Mouse (Mus musculus) hindbrain, embryonic 16.5 days (tissue): ENCODE data around the gene Rdh5. TPM values are rescaled to one million over a fixed set of nuclear protein-coding genes. Genes with fewer than 3 reads are reported as not detected.

Source experiments
- ATAC-seq: fragments of 200-750 bp; cut with Nextera tagmentation; 2 replicates; pipeline ENCODE4 v1.8.0; 2017; ENCODE audit warnings: moderate TSS enrichment, moderate library complexity
- H3K27ac ChIP-seq: fragments of 300-500 bp; sonication (generic); 2 replicates; pipeline ENCODE4 v1.5.1; 2014; ENCODE audit warnings: low read depth, mild to moderate bottlenecking, control low read depth, low read length, moderate library complexity
- H3K27me3 ChIP-seq: fragments of 300-500 bp; sonication (generic); replicated peaks from 2 replicates; pipeline ENCODE4 v1.6.1; 2014; ENCODE audit warnings: low read length; ENCODE audit not compliant: control insufficient read depth, insufficient read depth
- H3K36me3 ChIP-seq: fragments of 300-500 bp; sonication (generic); 2 replicates; pipeline ENCODE4 v1.6.1; 2014; ENCODE audit warnings: mild to moderate bottlenecking, low read length, moderate library complexity, mixed read lengths; ENCODE audit not compliant: control insufficient read depth, insufficient read depth
- H3K4me1 ChIP-seq: fragments of 300-500 bp; sonication (generic); 2 replicates; pipeline ENCODE4 v1.6.1; 2014; ENCODE audit warnings: low read depth, low read length; ENCODE audit not compliant: control insufficient read depth, insufficient read depth
- H3K4me2 ChIP-seq: fragments of 300-500 bp; sonication (generic); 2 replicates; pipeline ENCODE4 v1.6.1; 2014; ENCODE audit warnings: mild to moderate bottlenecking, low read length, control low read depth, moderate library complexity
- H3K4me3 ChIP-seq: fragments of 300-500 bp; sonication (generic); 2 replicates; pipeline ENCODE4 v1.5.1; 2014; ENCODE audit warnings: mild to moderate bottlenecking, low read length, control low read depth, moderate library complexity
- H3K9ac ChIP-seq: fragments of 300-500 bp; sonication (generic); 2 replicates; pipeline ENCODE4 v1.6.1; 2014; ENCODE audit warnings: low read depth, mild to moderate bottlenecking, control low read depth, low read length, moderate library complexity
- H3K9me3 ChIP-seq: fragments of 300-500 bp; sonication (generic); 2 replicates; pipeline ENCODE4 v1.6.1; 2014; ENCODE audit warnings: mild to moderate bottlenecking, low read length, moderate library complexity; ENCODE audit not compliant: control insufficient read depth
- WGBS: fragments of 180-500 bp; shearing (Covaris S2); extraction: QIAGEN DNeasy Blood & Tissue Kit; methylation state at CpG from one replicate; pipeline ENCODE4 v1.1.7; 2014; 5-methylcytosine and 5-hydroxymethylcytosine counted together
- polyA plus RNA-seq: library from polyadenylated mRNA; unstranded; fragments of >200 nt; fragmentation: Nextera tagmentation; extraction: Ambion mirVana; gene quantifications from 2 replicates; pipeline ENCODE4 v1.2.1, GENCODE M21; 2015

The Rdh5 gene
- polyA plus RNA-seq, 1 experiment from 2014 or later, result 30.0 TPM

DNA sequence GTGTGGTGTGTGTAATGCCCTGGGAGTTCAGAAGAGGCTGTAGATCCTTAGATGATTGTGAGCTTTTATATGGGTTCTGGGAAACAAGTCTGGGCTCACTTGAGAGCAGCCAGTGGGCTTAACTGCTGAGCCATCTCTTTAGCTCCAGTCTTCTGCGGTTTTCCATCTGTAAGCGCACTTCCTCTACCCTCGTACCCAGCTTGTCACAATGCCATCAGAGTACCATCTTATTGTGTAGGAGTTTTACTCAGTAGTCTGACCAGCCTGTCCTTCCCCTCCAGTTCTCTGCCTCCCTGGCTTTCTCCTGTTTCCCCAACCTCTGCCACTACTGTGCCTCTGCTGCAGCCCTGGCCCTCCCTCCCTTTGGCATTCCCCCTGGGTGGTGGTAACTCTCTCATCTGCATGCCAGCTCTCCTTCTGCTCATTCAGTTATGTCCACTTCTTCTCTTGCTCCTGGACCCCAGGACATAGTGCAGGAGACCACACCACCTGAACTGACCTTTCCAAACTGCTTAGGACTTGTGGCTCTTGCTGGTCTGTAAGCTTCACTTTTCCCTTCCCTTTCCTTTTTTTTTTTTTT is 20.2 kb downstream of the Rdh5 start:
- Histone ChIP-seq H3K36me3 (no peaks in the 10 kb centered on the region), H3K9ac (no peak overlapping the region), H3K4me2 (no peak overlapping the region), H3K27me3 (no peaks in the 10 kb centered on the region), H3K4me3 (no peak overlapping the region), H3K4me1 (no peaks in the 10 kb centered on the region), H3K27ac (no peak overlapping the region), H3K9me3 (no peaks in the 10 kb centered on the region)
- 84% methylated on average over 3 of the region's 3 CpGs for WGBS
- no peak for ATAC-seq

DNA sequence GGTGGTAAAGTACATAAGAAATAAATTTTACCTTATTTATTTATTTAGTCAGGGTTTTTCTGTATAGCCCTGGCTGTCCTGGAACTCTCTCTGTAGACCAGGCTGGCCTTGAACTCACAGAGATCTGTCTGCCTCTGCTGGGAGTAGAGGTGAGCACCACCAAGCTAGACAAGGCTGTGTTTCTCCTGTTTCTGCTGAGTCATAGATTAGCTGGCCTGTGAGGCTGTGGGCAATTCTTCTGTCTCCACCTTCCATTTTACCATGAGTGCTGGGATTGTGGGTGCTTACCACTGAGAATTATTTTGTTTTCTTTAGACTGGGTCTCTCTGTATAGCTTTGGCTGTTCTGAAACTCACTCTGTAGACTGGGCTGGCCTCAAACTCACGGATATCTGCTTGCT is 21.3 kb downstream of the Rdh5 start:
- Histone ChIP-seq H3K4me1 (no peaks in the 10 kb centered on the region; the same call in 1 of the 2 replicates), H3K4me3 (no peak overlapping the region), H3K9ac (no peak overlapping the region), H3K27ac (no peak overlapping the region), H3K36me3 (no peaks in the 10 kb centered on the region), H3K9me3 (no peaks in the 10 kb centered on the region), H3K27me3 (no peaks in the 10 kb centered on the region), H3K4me2 (no peak overlapping the region)
- 89% methylated on average over 1 of the region's 1 CpGs for WGBS
- ATAC-seq, result no peak

GRCm38 (mm10) chr10:128900698-128901097 is 22.0 kb downstream of the Rdh5 start, which contains the start of gene Cd63:
Cd63 (plus strand) TSS chr10:128900989.
- Histone ChIP-seq H3K9me3 (no peaks in the 10 kb centered on the region), H3K4me1 (no peaks in the 10 kb centered on the region; the same call in 1 of the 2 replicates), H3K4me3 (no peak within 1 kb of the TSS), H3K9ac (no peak within 1 kb of the TSS), H3K36me3 (no peaks in the 10 kb centered on the region), H3K27ac (no peak within 1 kb of the TSS), H3K27me3 (no peaks in the 10 kb centered on the region), H3K4me2 (no peak within 1 kb of the TSS)
- ATAC-seq, result no peak
- 83% methylated on average over 3 of the region's 3 CpGs for WGBS

DNA sequence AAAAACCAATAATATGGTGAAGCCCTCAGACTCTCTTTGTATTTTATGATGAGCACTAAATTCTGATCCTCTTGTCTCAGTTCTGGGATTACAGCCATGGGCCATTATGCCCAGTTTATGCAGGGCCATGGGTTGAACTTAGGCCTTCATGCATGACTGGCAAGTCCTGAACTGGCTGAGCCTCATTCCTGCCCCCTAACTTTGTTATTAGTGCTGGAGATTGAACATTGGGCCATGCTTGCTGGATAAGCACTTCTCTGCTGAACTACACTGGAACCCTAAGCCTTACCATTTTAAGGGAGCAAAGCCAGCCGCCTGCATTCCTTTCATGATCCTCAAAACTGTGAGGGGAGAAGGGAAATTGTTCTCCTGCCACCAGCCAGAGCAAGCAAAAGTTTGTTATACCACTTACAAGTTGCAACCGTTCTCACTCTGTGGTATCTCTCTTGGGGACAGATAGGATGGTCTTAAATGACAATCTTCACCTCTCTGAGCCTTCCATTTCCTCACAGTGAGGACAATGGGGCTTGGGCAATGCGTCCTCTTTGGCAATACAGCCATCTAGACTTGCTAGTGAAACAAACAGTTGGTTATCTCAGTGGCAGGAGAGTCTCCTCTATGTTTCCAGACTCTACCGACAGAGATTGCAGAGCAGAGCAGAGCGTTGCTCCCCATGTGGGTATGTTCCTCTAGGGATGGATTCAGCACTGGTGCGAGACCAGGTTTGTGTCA is 22.8 kb downstream of the Rdh5 start:
- H3K4me2 ChIP-seq, result no peak overlapping the region
- no peak overlapping the region for H3K27ac ChIP-seq
- H3K9me3 ChIP-seq, result no peaks in the 10 kb centered on the region
- no peaks in the 10 kb centered on the region; the same call in 1 of the 2 replicates for H3K4me1 ChIP-seq
- H3K9ac ChIP-seq, result no peak overlapping the region
- H3K36me3 ChIP-seq, result no peaks in the 10 kb centered on the region
- H3K4me3 ChIP-seq, result no peak overlapping the region
- H3K27me3 ChIP-seq, result no peaks in the 10 kb centered on the region
- no peak for ATAC-seq
- WGBS, result 86% methylated on average over 6 of the region's 6 CpGs

DNA sequence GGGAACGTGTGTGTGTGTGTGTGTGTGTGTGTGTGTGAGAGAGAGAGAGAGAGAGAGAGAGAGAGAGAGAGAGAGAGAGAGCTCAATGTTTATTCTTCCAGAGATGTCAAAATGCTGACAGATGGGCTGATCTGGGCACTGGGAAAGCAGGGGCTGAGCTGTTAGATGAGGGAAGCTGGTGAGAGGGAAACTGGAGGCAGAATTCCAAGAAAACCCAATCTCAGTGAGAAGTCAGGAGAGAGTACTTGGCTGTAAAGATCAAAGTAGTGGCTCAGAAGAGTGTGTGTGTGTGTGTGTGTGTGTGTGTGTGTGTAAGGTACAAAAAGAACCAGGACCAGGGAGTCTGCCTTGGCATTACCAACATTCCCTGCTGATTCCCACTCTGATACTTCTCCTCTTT is 25.2 kb downstream of the Rdh5 start:
- no peak for ATAC-seq
- no peak overlapping the region for H3K4me3 ChIP-seq
- no peaks in the 10 kb centered on the region for H3K9me3 ChIP-seq
- H3K9ac ChIP-seq, result no peak overlapping the region
- H3K27ac ChIP-seq, result no peak overlapping the region
- peaks cover 4% of the 10 kb centered on the region for H3K4me1 ChIP-seq
- 10% methylated on average over 1 of the region's 1 CpGs for WGBS
- no peaks in the 10 kb centered on the region for H3K27me3 ChIP-seq
- H3K36me3 ChIP-seq, result no peaks in the 10 kb centered on the region
- no peak overlapping the region for H3K4me2 ChIP-seq

- no peaks in the 10 kb centered on the region for H3K9me3 ChIP-seq
- no peaks in the 10 kb centered on the region for H3K27me3 ChIP-seq
- H3K27ac ChIP-seq, result no peak overlapping the region; the same call in 1 of the 2 replicates
- H3K4me3 ChIP-seq, result no peak overlapping the region
- H3K4me2 ChIP-seq, result peak overlapping the region; percentile 44
- no peak for ATAC-seq
- no peaks in the 10 kb centered on the region for H3K36me3 ChIP-seq
- no peak overlapping the region for H3K9ac ChIP-seq
- H3K4me1 ChIP-seq, result peaks cover 7% of the 10 kb centered on the region
- WGBS, result 48% methylated on average over 1 of the region's 1 CpGs
Measured at GRCm38 (mm10) chr10:128896807-128897206, 25.9 kb downstream of the Rdh5 start.

DNA sequence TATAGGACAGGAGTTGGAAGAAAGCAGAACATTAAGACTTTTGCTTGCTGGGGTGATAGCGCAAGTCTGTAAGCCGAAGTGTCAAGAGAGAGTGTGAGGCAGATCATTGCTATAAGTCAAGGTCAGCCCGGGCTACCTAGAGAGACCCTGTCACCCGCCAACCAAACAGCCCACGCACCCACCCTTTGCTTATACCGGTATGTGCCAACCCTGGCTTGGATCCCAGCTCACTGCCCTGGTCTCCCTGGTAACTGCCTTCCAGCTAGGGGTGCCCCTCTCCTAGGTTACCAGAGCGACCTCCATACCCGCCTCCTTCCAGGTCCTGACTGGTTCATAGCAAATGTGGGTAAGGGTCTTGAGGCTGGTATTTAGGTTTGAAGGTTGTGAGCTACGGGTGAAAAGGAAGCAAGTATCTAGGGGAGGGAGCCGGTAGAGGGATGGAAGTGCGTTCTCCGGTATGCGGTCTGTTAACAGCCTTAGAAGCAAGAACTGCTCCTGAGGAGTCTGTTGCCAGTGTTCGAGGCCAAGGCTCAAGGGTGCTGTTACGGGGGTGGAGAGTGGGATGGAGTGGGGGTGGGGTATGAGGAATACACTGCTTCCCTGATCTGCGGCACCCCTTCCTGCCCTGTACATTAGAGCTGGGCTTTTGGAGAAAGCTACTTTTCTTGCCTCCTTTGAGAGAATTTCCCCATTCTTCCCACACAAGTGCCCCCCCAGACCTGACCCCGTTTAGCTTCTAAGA is 26.6 kb downstream of the Rdh5 start:
- H3K4me1 ChIP-seq, result peaks cover 7% of the 10 kb centered on the region
- H3K27ac ChIP-seq, result peak overlapping the region; percentile 57; the same call in 1 of the 2 replicates
- peak overlapping the region; percentile 19 for H3K4me3 ChIP-seq
- no peaks in the 10 kb centered on the region for H3K9me3 ChIP-seq
- H3K4me2 ChIP-seq, result peak overlapping the region; percentile 44
- WGBS, result 2% methylated on average over 17 of the region's 17 CpGs
- H3K27me3 ChIP-seq, result no peaks in the 10 kb centered on the region
- H3K9ac ChIP-seq, result no peak overlapping the region
- H3K36me3 ChIP-seq, result no peaks in the 10 kb centered on the region
- peak; percentile 76 for ATAC-seq

GRCm38 (mm10) chr10:128895437-128895836 is 27.3 kb downstream of the Rdh5 start:
- Histone ChIP-seq H3K4me2 (peak overlapping the region; percentile 44), H3K36me3 (no peaks in the 10 kb centered on the region), H3K27me3 (no peaks in the 10 kb centered on the region), H3K9ac (no peak overlapping the region), H3K27ac (peak overlapping the region; percentile 57; the same call in 1 of the 2 replicates), H3K9me3 (no peaks in the 10 kb centered on the region), H3K4me1 (peaks cover 8% of the 10 kb centered on the region), H3K4me3 (no peak overlapping the region)
- ATAC-seq, result no peak
- 0% methylated on average over 9 of the region's 9 CpGs for WGBS

DNA sequence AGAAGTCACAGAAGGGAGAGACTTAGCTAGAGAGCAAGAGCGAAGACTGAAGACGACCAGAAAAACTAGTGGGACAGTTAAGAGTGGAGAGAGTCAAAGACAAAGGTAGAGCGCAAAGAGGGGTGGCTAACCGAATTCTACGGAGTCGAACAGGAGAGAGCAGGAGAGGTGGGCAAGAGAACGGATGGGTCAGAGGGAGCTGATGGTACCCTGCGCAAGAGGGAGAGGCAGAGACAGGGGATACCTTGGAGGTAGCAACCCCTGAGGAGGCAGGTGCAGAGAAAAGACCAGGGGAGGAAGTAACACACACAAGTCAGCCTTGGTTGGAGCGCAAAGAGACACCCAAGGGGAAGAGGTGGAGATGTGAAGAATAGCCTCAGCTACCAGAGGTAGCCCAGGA is 30.4 kb downstream of the Rdh5 start:
- Histone ChIP-seq H3K27me3 (no peaks in the 10 kb centered on the region), H3K4me2 (peak overlapping the region; percentile 59), H3K9ac (peak overlapping the region; percentile 88), H3K4me3 (peak overlapping the region; percentile 91), H3K9me3 (no peaks in the 10 kb centered on the region), H3K4me1 (peaks cover 26% of the 10 kb centered on the region), H3K27ac (peak overlapping the region; percentile 94), H3K36me3 (no peaks in the 10 kb centered on the region)
- WGBS, result under 1% methylated on average over 9 of the region's 9 CpGs
- peak; percentile 9; the same call in 1 of the 2 replicates for ATAC-seq
